Mouse (Mus musculus) embryo, embryonic 9.5 days (tissue): ENCODE measurements around the gene Fads3.

ENCODE experiments used
- DNase-seq: peaks from one replicate; pipeline ENCODE4 v3.0.0-alpha.2; 2017; ENCODE audit errors: extremely low spot score

Gene Fads3

GRCm38 (mm10) chr19:10070186-10070980, 29.0 kb downstream of the Fads3 start:
- no peak for DNase-seq

- no peak for DNase-seq
These were observed 29.8 kb downstream of the Fads3 start for GRCm38 (mm10) chr19:10071166-10071565.

GRCm38 (mm10) chr19:10071892-10072291, 30.5 kb downstream of the Fads3 start:
- DNase-seq = no peak

- DNase-seq = no peak
These were observed 31.8 kb downstream of the Fads3 start for GRCm38 (mm10) chr19:10073145-10073544.

- no peak for DNase-seq
These were observed 37.0 kb downstream of the Fads3 start for GRCm38 (mm10) chr19:10078392-10078791.

- DNase-seq = no peak
These were observed 39.0 kb downstream of the Fads3 start for GRCm38 (mm10) chr19:10080384-10080783.

- DNase-seq = no peak
These were observed 40.7 kb downstream of the Fads3 start for GRCm38 (mm10) chr19:10082105-10082504.

GRCm38 (mm10) chr19:10085454-10085853, 44.1 kb downstream of the Fads3 start:
- no peak for DNase-seq

GRCm38 (mm10) chr19:10086976-10087375, 45.6 kb downstream of the Fads3 start:
- no peak for DNase-seq

- DNase-seq = no peak
These were observed 52.5 kb downstream of the Fads3 start for GRCm38 (mm10) chr19:10093829-10094228.

GRCm38 (mm10) chr19:10094695-10095094, 53.3 kb downstream of the Fads3 start:
- no peak for DNase-seq

GRCm38 (mm10) chr19:10096371-10096876, 55.1 kb downstream of the Fads3 start:
- DNase-seq = no peak

- DNase-seq = no peak
These were observed 56.5 kb downstream of the Fads3 start for GRCm38 (mm10) chr19:10097826-10098225.

- peak; percentile 82 for DNase-seq
These were observed 59.3 kb downstream of the Fads3 start for GRCm38 (mm10) chr19:10100631-10101071.

- peak; percentile 97 for DNase-seq
These were observed 60.1 kb downstream of the Fads3 start, which contains the start of gene Fads2 for GRCm38 (mm10) chr19:10101341-10102053. TSS of gene Fads2 (minus strand) at chr19:10101746.

GRCm38 (mm10) chr19:10102054-10102700, 60.8 kb downstream of the Fads3 start:
- no peak for DNase-seq

GRCm38 (mm10) chr19:10104234-10104633, 62.9 kb downstream of the Fads3 start:
- no peak for DNase-seq

GRCm38 (mm10) chr19:10105034-10105493, 63.7 kb downstream of the Fads3 start:
- DNase-seq = no peak

GRCm38 (mm10) chr19:10106634-10107033, 65.3 kb downstream of the Fads3 start:
- DNase-seq = no peak

- no peak for DNase-seq
These were observed 65.8 kb downstream of the Fads3 start for GRCm38 (mm10) chr19:10107051-10107611.

- DNase-seq = no peak
These were observed 66.8 kb downstream of the Fads3 start for GRCm38 (mm10) chr19:10108129-10108528.

- DNase-seq = no peak
These were observed 67.3 kb downstream of the Fads3 start for GRCm38 (mm10) chr19:10108666-10109065.
